Mouse (Mus musculus): ENCODE measurements at regions not wholly inside any gene's neighbourhood (a gene's known extent, or its start where the extent isn't known, plus 50 kb on each side); places are given as distances from the start of the nearest gene placed in this dataset.
A peak's percentile ranks its signal among the peaks of the same experiment; 100 is the strongest.

- H3K9me3 ChIP-seq, result no peaks in the 10 kb centered on the region
Observed at GRCm38 (mm10) chr1:41887556-41887955, 808.0 kb upstream of the Pou3f3 start.

DNA sequence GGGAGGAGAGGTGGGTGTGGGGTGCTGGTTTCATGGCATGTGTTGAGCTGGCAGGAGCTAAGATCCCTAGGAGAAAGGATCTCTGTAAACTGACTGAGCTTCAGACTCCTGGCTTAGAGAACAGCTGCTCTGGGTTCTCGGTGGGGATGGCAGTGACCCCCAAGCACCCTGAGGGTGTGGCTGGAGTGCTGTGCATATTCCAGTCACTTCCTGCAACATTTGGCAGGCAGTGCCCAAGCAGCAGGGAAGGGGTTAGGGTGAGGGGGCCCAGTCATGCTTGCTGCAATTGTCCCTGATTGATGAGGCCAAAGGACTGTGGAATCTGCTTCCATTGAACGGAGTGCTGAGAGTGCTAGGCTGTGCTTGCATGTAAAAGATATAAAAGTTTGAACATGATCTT lies 807.4 kb upstream of the Pou3f3 start:
- no peaks in the 10 kb centered on the region for H3K9me3 ChIP-seq
- H3K9ac ChIP-seq (replicated peaks), result no peak overlapping the region
- H3K4me2 ChIP-seq (replicated peaks), result no peak overlapping the region
- ATAC-seq (replicated peaks), result peak; percentile 41
- H3K36me3 ChIP-seq, result no peaks in the 10 kb centered on the region
- peaks cover 47% of the 10 kb centered on the region for H3K4me1 ChIP-seq
- peak overlapping the region; percentile 85 for H3K27ac ChIP-seq (replicated peaks)
- H3K27me3 ChIP-seq, result no peaks in the 10 kb centered on the region
- WGBS, result 7% methylated on average over 2 of the region's 2 CpGs
- H3K4me3 ChIP-seq, result no peak overlapping the region

More at GRCm38 (mm10) chr1:41887556-41887955, 808.0 kb upstream of the Pou3f3 start:
- Histone ChIP-seq H3K4me2 (replicated peaks) (no peak overlapping the region), H3K9ac (replicated peaks) (no peak overlapping the region), H3K4me1 (peaks cover 46% of the 10 kb centered on the region), H3K36me3 (no peaks in the 10 kb centered on the region), H3K27me3 (no peaks in the 10 kb centered on the region), H3K27ac (replicated peaks) (peak overlapping the region; percentile 85), H3K4me3 (no peak overlapping the region)
- no peak for ATAC-seq (replicated peaks)
- WGBS, result 78% methylated on average over 8 of the region's 8 CpGs

GRCm38 (mm10) chr1:41888966-41889365 lies 806.6 kb upstream of the Pou3f3 start:
- H3K9ac ChIP-seq (replicated peaks), result no peak overlapping the region
- no peaks in the 10 kb centered on the region for H3K9me3 ChIP-seq
- ATAC-seq (replicated peaks), result no peak
- no peaks in the 10 kb centered on the region for H3K36me3 ChIP-seq
- H3K4me2 ChIP-seq (replicated peaks), result 0 out of 2 replicates have a peak overlapping the region, but pooled peaks have one; percentile 3
- H3K27ac ChIP-seq (replicated peaks), result peak overlapping the region; percentile 70; the same call in 1 of the 2 replicates
- H3K4me1 ChIP-seq, result peaks cover 47% of the 10 kb centered on the region
- 30% methylated on average over 5 of the region's 5 CpGs for WGBS
- no peak overlapping the region for H3K4me3 ChIP-seq
- H3K27me3 ChIP-seq, result no peaks in the 10 kb centered on the region

DNA sequence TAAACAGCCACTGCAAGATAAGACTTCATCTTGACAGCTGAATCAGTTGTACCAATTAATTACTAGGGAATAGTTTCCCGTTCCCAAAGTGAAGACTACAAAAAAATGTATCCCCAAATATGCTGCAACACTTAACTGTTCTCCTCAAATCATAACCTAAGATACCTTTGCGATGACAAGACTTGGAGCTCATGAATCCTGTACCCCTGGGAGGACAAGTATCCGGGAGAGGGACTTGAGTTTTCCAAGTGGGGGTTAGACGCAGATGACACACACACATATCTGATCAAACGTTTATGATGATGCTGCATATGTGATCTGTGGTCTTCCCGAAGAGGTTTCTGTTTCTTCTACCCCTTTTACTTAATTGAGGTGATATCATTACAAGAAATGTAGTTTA lies 805.6 kb upstream of the Pou3f3 start:
- no peak for ATAC-seq (replicated peaks)
- H3K4me3 ChIP-seq, result no peak overlapping the region
- WGBS, result 46% methylated on average over 6 of the region's 6 CpGs
- no peaks in the 10 kb centered on the region for H3K27me3 ChIP-seq
- 0 out of 2 replicates have a peak overlapping the region, but pooled peaks have one; percentile 20 for H3K9ac ChIP-seq (replicated peaks)
- H3K27ac ChIP-seq (replicated peaks), result peak overlapping the region; percentile 90
- no peaks in the 10 kb centered on the region for H3K9me3 ChIP-seq
- H3K4me1 ChIP-seq, result peaks cover 47% of the 10 kb centered on the region
- H3K4me2 ChIP-seq (replicated peaks), result peak overlapping the region; percentile 32
- no peaks in the 10 kb centered on the region for H3K36me3 ChIP-seq

DNA sequence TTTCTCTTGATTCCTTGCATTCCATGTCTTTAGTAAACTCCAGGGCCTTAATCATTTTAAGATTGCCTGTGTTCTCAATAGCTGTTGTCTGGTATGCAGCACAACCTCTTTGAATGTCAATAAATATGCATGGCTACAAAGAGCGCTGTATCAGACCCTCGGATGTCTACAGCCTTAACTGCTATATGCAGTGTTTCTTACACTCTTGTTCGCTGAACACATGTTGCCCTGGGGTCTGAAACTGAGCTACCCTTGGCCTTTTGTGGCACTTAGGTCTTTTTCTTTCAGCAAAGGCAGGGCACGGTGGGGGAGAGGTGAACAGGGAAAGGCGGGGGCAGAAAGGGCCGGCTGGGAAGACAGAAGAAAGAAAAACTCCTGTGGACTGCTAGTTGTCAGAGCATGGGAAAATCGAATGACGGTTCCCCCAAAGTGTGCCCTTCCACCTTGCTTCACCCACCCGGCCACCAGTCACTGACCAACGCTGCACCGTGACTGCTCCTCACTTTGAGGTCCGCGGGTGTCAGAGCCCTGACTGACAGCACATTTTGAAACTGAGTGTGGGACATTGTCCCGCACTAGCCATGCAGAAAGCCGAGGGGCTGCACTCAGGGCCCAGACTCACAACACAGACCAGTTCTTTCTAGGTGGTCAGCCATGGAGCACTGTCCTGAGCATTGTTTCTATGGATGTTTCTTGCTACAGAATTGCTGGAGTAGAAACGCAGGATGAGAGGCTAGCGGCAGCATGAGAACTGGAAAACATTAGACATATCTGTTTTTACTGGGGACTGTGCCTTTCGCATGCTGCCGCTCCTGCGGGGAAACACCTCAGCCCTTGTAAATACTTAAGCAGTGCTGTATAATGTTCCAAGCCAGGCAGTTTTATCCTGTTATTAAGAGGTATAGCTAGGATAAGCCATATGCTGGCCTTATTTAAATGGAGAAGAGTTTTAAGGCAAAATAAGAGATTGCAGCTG lies 804.6 kb upstream of the Pou3f3 start:
- Histone ChIP-seq H3K36me3 (no peaks in the 10 kb centered on the region), H3K27ac (replicated peaks) (peak overlapping the region; percentile 90), H3K9ac (replicated peaks) (peak overlapping the region; percentile 19), H3K4me1 (peaks cover 47% of the 10 kb centered on the region), H3K9me3 (no peaks in the 10 kb centered on the region), H3K4me3 (0 out of 2 replicates have a peak overlapping the region, but pooled peaks have one; percentile 9), H3K4me2 (replicated peaks) (peak overlapping the region; percentile 32), H3K27me3 (no peaks in the 10 kb centered on the region)
- 15% methylated on average over 20 of the region's 20 CpGs for WGBS
- peak; percentile 39; the same call in 1 of the 2 replicates for ATAC-seq (replicated peaks)

DNA sequence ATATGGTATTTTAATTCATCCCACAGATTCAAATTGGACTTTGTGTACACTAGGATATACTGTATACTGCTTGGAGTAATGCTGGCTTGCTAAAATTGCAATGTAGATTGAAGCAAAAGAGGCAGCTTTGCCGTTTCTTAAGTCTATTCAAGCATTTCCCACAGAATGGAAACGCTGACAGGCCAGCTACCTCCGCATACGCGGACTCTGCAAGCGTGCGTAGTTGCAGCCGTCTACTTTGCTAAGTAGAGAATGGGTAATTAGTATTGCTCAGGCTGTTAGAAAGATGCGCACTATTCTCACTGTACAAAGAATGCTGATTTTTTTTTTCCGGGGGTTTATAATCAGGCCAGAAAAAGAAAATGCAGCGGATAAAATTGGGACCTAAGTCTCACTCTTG lies 803.8 kb upstream of the Pou3f3 start:
- ATAC-seq (replicated peaks), result peak; percentile 53; the same call in 1 of the 2 replicates
- 12% methylated on average over 11 of the region's 11 CpGs for WGBS
- no peaks in the 10 kb centered on the region for H3K9me3 ChIP-seq
- peaks cover 47% of the 10 kb centered on the region for H3K4me1 ChIP-seq
- peak overlapping the region; percentile 32 for H3K4me2 ChIP-seq (replicated peaks)
- peak overlapping the region; percentile 19; the same call in 1 of the 2 replicates for H3K9ac ChIP-seq (replicated peaks)
- H3K27ac ChIP-seq (replicated peaks), result peak overlapping the region; percentile 90
- no peaks in the 10 kb centered on the region for H3K27me3 ChIP-seq
- no peak overlapping the region for H3K4me3 ChIP-seq
- H3K36me3 ChIP-seq, result no peaks in the 10 kb centered on the region

DNA sequence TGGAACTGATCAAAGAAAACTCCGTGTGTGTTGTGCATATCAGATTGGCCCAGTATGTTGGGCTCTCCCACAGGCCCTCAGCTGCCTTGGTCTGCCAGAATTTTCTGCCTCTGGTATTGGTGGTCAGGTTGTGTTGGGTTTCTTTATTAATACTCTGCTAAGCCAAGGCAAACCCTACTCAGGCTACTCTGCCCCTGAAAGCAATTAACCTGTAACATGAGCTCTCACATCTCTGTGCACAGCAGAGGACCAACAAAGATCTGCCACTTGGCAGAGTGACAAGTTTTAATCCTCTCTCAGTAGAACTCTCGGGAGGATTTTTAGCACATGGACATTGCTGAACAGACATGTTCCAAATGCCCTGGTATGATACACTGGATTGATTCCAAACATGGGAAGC lies 803.2 kb upstream of the Pou3f3 start:
- Histone ChIP-seq H3K9ac (replicated peaks) (no peak overlapping the region), H3K27ac (replicated peaks) (peak overlapping the region; percentile 90), H3K9me3 (no peaks in the 10 kb centered on the region), H3K4me1 (peaks cover 47% of the 10 kb centered on the region), H3K36me3 (no peaks in the 10 kb centered on the region), H3K4me3 (no peak overlapping the region), H3K27me3 (no peaks in the 10 kb centered on the region), H3K4me2 (replicated peaks) (no peak overlapping the region)
- WGBS, result 21% methylated on average over 2 of the region's 2 CpGs
- ATAC-seq (replicated peaks), result no peak

- Histone ChIP-seq H3K9me3 (no peaks in the 10 kb centered on the region), H3K4me2 (replicated peaks) (no peak overlapping the region), H3K27ac (replicated peaks) (no peak overlapping the region), H3K27me3 (no peaks in the 10 kb centered on the region), H3K4me3 (no peak overlapping the region), H3K4me1 (0 out of 2 replicates have a peak, but pooled peaks cover 2% of the 10 kb centered on the region), H3K9ac (replicated peaks) (no peak overlapping the region), H3K36me3 (no peaks in the 10 kb centered on the region)
- ATAC-seq (replicated peaks), result peak; percentile 76
- WGBS, result 57% methylated on average over 4 of the region's 4 CpGs
Observed at GRCm38 (mm10) chr1:41897768-41898330, 797.7 kb upstream of the Pou3f3 start.

GRCm38 (mm10) chr1:41900370-41900769 lies 795.2 kb upstream of the Pou3f3 start:
- H3K4me3 ChIP-seq, result no peak overlapping the region
- H3K4me2 ChIP-seq (replicated peaks), result no peak overlapping the region
- H3K4me1 ChIP-seq, result 0 out of 2 replicates have a peak, but pooled peaks cover 2% of the 10 kb centered on the region
- ATAC-seq (replicated peaks), result no peak
- no peak overlapping the region for H3K9ac ChIP-seq (replicated peaks)
- no peaks in the 10 kb centered on the region for H3K27me3 ChIP-seq
- no peaks in the 10 kb centered on the region for H3K36me3 ChIP-seq
- no peak overlapping the region; the same call in 1 of the 2 replicates for H3K27ac ChIP-seq (replicated peaks)
- 81% methylated on average over 6 of the region's 6 CpGs for WGBS
- no peaks in the 10 kb centered on the region for H3K9me3 ChIP-seq

DNA sequence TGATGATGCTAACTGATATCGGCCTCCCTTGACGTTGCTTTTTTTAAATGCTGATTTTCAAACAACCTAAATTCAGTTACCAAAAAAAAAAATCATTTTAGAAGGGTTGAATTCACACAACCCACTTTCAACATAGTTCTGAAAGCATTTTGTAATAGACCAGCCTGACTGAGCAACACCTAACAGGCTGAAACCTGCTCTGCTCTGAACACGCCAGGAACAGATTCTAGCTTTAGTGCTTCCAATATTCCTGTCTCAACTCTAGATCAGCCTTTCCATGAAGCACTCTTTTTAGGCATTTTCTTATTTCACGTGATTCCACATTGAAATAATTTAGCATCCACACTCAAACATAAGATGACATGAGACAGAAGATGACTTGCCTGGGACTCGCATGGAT lies 789.6 kb upstream of the Pou3f3 start:
- no peaks in the 10 kb centered on the region for H3K36me3 ChIP-seq
- H3K27ac ChIP-seq (replicated peaks), result no peak overlapping the region
- H3K9ac ChIP-seq (replicated peaks), result no peak overlapping the region
- no peak for ATAC-seq (replicated peaks)
- H3K9me3 ChIP-seq, result no peaks in the 10 kb centered on the region
- no peak overlapping the region for H3K4me2 ChIP-seq (replicated peaks)
- 82% methylated on average over 5 of the region's 5 CpGs for WGBS
- H3K4me1 ChIP-seq, result no peaks in the 10 kb centered on the region
- no peak overlapping the region for H3K4me3 ChIP-seq
- no peaks in the 10 kb centered on the region for H3K27me3 ChIP-seq

DNA sequence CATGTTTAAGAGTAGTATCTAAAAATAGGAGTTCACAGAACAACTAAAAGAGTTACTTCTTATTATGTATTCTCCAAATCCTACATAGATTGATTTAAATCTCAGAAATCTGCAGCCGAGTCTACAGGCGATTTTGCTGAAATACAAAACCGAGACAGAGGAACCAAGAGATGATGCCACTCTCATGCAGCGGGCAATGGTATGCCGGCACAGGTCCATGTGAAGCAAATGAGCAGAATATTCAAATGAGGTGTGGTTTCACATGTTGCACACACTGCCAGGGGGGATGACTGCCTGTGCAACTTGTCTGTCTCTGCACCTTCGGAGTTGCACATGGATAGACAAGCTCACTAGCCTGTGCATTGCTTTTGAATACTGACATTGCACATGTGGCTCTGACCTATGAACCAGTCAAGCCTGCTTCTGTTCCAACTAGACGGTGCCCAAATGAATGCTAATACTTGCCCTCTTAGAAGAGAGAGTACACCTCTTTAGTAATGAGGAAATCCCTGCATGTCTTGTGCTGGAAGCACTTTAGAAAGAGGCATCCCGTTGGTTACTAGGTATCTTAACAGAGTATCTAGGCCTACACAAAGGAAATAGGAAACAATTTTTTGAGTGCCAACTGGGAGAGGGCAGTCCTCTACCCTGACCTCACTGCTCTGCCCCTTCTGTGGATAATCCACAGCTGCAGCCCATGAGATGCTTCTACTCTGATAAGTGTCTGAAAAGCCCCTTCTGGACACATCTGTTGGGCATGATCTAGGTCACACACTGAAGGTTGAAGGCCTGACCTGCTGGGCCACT lies 787.4 kb upstream of the Pou3f3 start:
- 89% methylated on average over 8 of the region's 8 CpGs for WGBS
- Histone ChIP-seq H3K9ac (replicated peaks) (no peak overlapping the region), H3K4me3 (no peak overlapping the region), H3K36me3 (no peaks in the 10 kb centered on the region), H3K4me1 (peaks cover 3% of the 10 kb centered on the region; the same call in 1 of the 2 replicates), H3K27me3 (no peaks in the 10 kb centered on the region), H3K4me2 (replicated peaks) (no peak overlapping the region), H3K9me3 (no peaks in the 10 kb centered on the region), H3K27ac (replicated peaks) (no peak overlapping the region)
- ATAC-seq (replicated peaks), result no peak

DNA sequence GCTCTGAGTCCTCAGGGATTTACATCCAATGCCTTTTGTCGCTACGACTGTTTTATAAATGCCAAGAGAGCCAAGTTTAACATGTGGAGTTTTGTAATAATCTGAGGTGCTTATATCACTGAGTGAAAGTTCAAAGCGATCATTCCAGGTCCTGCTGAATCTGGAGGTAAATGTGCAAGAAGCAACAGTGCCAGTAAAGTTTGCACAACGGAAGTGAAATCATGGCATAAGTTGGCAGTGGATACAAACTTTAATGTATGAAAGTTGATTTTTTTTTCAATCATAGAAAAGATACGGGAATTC lies 786.8 kb upstream of the Pou3f3 start:
- ATAC-seq (replicated peaks), result no peak
- no peak overlapping the region for H3K27ac ChIP-seq (replicated peaks)
- H3K4me2 ChIP-seq (replicated peaks), result no peak overlapping the region
- no peak overlapping the region for H3K4me3 ChIP-seq
- H3K4me1 ChIP-seq, result peaks cover 3% of the 10 kb centered on the region; the same call in 1 of the 2 replicates
- no peaks in the 10 kb centered on the region for H3K9me3 ChIP-seq
- no peaks in the 10 kb centered on the region for H3K27me3 ChIP-seq
- H3K9ac ChIP-seq (replicated peaks), result no peak overlapping the region
- WGBS, result 87% methylated on average over 5 of the region's 5 CpGs
- no peaks in the 10 kb centered on the region for H3K36me3 ChIP-seq
